Mouse (Mus musculus): ENCODE measurements at regions not wholly inside any gene's neighbourhood (a gene's known extent, or its start where the extent isn't known, plus 50 kb on each side); places are given as distances from the start of the nearest gene placed in this dataset.
"Not testable (repeated sequence)": the region's sequence is repeated elsewhere in the genome, so short reads cannot be mapped to it uniquely, and the experiment has no call there.

DNA sequence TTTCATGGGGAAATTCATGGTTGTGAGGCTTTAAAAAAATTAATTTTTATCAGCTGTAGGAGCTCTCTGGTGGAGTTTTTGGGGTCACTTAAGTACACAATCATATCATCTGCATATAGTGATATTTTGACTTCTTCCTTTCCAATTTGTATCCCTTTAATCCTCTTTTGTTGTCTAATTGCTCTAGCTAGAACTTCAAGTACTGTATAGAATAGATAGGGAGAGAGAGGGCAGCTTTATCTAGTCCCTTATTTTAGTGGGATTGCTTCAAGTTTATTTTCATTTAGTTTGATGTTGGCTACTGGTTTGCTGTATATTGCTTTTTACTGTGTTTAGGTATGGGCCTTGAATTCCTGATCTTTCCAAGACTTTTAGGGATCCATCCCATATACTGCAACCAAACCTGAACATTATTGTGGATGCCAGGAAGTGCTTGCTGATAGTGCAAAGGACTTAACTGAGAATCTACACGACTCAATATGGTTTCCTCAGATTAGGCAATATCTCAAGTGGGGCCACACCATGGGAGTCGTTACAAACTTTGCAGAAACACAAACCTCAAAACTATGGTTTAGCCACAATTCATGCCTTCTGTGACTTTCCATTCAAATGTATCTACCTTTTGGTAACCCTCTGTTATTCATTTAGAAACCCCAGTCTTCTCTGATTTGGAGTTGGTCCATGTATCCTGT, 878.4 kb upstream of the Olfr1507 start:
- DNase-seq: not testable (repeated sequence)

GRCm38 (mm10) chr14:53369776-53370175, 874.2 kb upstream of the Olfr1507 start:
- DNase-seq: no peak

DNA sequence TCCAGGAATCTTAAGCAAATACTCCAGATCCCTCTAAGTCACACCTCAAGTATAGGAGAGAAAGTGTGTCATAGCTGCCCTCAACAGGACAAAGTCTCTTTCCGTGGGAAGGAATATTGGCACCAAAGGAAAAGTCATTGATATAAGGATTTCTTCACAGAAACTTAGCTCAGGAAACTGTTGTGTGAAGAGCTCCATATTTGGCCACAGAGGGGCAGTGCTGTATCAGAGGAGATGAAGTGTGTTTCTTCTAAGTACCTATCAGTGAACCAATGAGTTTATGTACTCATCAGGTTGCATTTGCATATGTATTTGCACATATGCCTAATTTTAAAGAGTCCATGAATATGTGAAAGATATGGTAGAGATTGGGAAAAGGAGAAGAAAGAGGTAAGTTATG, 871.9 kb upstream of the Olfr1507 start:
- not testable (repeated sequence) for DNase-seq

DNA sequence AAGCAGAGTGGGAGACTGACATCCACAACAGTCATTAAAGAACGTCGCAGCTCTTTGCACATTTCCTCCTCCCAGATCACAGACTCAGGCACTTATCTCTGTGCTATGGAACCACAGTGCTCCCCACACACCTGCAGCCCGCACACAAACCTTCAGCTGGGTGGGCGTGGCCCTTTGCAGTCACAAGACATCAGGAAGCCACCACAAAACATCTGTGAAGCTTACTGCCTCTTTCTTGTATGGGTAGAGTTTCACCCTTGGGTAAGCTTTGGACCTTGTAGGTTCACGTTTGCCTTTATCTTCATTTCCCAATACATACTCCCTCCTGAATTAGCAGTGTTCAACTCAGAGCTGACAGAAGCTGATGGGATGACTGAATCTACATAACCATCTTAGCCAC, 868.4 kb upstream of the Olfr1507 start:
- not testable (repeated sequence) for DNase-seq

GRCm38 (mm10) chr14:53362054-53362453, 866.5 kb upstream of the Olfr1507 start:
- not testable (repeated sequence) for DNase-seq

DNA sequence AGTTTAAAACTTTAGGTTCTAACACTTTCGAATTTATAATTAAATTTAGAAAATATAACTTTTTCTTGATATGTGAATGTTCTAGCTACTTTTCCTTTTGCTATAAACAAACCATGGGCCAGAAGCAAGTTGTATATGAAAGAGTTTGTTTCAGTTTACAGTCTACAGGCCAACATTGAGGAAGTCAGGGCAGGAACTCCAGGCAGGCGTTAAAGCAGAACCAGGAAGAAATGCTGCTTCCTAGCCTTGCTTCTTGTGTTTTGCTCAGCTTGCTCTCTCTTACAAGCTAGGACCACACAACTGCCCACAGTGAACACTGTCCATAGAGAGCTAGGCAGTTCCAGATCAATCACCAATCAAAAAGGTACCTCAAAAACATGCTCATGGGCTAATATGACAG, 861.9 kb upstream of the Olfr1507 start:
- not testable (repeated sequence) for DNase-seq

DNA sequence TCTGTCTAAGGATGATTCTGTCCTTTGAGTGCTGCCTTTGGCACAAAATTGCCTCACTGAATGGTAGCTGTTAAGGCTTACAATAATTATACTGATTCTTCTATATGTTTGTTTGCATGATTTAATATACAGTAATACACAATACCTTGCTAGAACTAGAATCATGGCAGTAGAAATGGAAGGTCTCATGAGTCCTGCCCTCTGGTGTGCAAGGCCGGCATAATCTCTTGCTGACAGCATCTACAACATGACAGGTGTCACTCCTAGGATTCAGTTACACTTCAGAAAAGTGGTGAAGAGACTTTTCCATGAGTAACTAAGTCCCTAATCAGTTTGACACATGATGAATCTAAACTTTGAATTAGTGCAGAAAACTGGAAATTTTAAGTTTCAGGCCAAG, 861.2 kb upstream of the Olfr1507 start:
- DNase-seq: not testable (repeated sequence)

- DNase-seq: not testable (repeated sequence)
These were observed 855.9 kb upstream of the Olfr1507 start for GRCm38 (mm10) chr14:53351457-53351856.

- DNase-seq: not testable (repeated sequence)
These were observed 855.2 kb upstream of the Olfr1507 start for GRCm38 (mm10) chr14:53350780-53351179.

- DNase-seq: not testable (repeated sequence)
These were observed 853.6 kb upstream of the Olfr1507 start for GRCm38 (mm10) chr14:53349111-53349510.

DNA sequence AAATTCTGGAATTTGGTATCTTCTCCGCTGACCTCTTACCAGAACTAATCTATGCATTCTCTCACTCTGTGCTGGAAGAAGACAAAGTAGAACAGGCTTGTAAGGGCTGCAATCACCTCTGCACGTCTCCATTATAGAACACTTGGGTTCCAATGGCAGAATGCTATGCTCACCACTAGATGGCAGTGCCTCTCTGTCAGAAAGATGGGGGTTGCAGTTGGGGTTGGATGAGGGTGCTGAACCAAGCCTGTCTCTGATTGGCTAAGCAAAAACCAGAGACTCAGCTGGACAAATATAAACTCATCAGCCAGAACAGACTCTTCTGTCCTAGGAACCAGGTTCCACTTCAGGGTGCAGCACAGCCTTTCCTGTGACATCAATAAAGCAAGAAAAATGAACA, 850.0 kb upstream of the Olfr1507 start:
- peak in 1 of 2 experiments; percentile 1 for DNase-seq

- not testable (repeated sequence) for DNase-seq
These were observed 848.3 kb upstream of the Olfr1507 start for GRCm38 (mm10) chr14:53343849-53344248.

DNA sequence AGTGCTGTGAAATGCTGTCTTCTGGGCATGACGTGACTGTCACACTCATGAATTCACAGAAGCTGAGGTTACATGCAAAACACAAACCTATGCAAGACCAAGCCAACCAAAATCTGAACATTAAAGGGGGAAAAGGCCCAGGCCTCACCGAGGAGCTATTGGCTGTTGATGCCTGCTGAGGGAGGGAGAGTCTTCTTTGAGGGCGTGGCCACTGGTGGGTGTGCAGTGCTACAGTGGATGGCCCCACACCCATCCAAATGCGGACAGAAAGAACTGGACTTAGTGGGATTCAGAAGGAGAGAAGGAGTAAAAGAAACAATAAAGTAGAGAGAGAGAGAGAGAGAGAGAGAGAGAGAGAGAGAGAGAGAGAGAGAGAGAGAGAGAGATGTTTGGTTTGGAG, 843.6 kb upstream of the Olfr1507 start:
- not testable (repeated sequence) for DNase-seq

DNA sequence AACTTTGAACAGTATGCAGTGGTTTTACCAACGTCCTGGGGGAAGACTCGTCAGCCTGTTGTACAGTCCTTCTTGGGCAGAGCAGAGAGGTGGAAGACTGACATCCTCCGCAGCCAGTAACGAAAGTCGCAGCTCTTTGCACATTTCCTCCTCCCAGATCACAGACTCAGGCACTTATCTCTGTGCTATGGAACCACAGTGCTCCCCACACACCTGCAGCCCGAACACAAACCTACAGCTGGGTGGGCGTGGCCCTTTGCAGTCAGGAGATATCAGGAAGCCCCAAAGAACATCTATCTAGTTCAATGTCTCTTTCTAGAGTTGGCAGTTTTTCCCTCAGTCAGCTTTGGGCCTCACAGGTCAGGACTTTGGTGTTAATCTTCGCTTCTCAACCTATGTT, 841.9 kb upstream of the Olfr1507 start:
- not testable (repeated sequence) for DNase-seq

GRCm38 (mm10) chr14:53336705-53337104, 841.2 kb upstream of the Olfr1507 start:
- DNase-seq: not testable (repeated sequence)

- DNase-seq: not testable (repeated sequence)
These were observed 838.9 kb upstream of the Olfr1507 start for GRCm38 (mm10) chr14:53334451-53334850.

GRCm38 (mm10) chr14:53331153-53331552, 835.6 kb upstream of the Olfr1507 start:
- DNase-seq: not testable (repeated sequence)

GRCm38 (mm10) chr14:53324367-53324766, 828.8 kb upstream of the Olfr1507 start:
- DNase-seq: not testable (repeated sequence)

- DNase-seq: not testable (repeated sequence)
These were observed 823.2 kb upstream of the Olfr1507 start for GRCm38 (mm10) chr14:53318512-53319309.

GRCm38 (mm10) chr14:53312490-53312889, 816.9 kb upstream of the Olfr1507 start:
- not testable (repeated sequence) for DNase-seq

GRCm38 (mm10) chr14:53303179-53303578, 807.6 kb upstream of the Olfr1507 start:
- DNase-seq: not testable (repeated sequence)

GRCm38 (mm10) chr14:53302491-53302829, 806.9 kb upstream of the Olfr1507 start:
- not testable (repeated sequence) for DNase-seq

DNA sequence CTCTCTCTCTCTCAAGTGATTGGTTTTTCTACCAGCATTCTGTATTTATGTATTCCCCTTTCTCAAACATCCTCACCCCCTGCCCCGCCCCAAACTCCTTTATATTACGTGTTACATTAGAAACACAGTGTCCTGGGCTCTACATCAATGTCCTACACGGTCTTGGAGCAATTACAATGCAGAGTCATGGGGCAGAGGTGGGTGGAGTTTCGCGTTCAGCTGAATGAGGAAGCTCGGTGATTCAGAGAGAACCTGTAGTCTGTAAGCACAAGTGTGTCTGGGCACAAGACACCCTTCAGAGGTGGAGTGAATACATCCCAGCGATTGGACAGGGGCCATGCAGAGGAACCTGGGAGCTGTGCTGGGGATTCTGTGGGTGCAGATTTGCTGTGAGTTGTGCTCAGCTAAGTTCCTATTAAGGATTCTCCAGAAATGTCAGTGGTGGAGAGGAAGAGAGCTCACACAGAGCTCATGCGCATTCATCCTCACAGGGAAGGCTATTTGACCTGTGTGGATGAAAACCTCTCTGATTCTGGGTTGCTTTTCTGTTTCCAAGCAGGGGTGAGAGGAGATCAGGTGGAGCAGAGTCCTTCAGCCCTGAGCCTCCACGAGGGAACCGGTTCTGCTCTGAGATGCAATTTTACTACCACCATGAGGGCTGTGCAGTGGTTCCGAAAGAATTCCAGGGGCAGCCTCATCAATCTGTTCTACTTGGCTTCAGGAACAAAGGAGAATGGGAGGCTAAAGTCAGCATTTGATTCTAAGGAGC, 806.4 kb upstream of the Olfr1507 start:
- not testable (repeated sequence) for DNase-seq
